Mouse (Mus musculus): ENCODE measurements around the gene Sgpp2. TPM values are rescaled to one million over a fixed set of nuclear protein-coding genes. Genes with fewer than 3 reads are reported as not detected.

Gene Sgpp2
- polyA plus RNA-seq, 1 experiment from 2014 or later: 0.76 TPM

- Histone ChIP-seq H3K4me3 (no peak overlapping the region), H3K9me3 (no peaks in the 10 kb centered on the region), H3K27ac (no peak overlapping the region), H3K4me1 (peaks cover 5% of the 10 kb centered on the region; the same call in 1 of the 2 replicates), H3K27me3 (no peaks in the 10 kb centered on the region), H3K9ac (no peak overlapping the region), H3K4me2 (replicated peaks) (no peak overlapping the region), H3K36me3 (peaks cover 20% of the 10 kb centered on the region)
- 79% methylated on average over 2 of the region's 2 CpGs for WGBS
- ATAC-seq (ENCODE audit: low FRiP score, low read depth): no peak
Measured at GRCm38 (mm10) chr1:78435967-78436366, 125.8 kb downstream of the Sgpp2 start.

- peaks cover 5% of the 10 kb centered on the region; the same call in 1 of the 2 replicates for H3K4me1 ChIP-seq
- H3K36me3 ChIP-seq: peaks cover 25% of the 10 kb centered on the region
- no peaks in the 10 kb centered on the region for H3K27me3 ChIP-seq
- H3K9ac ChIP-seq: no peak overlapping the region
- 96% methylated on average over 1 of the region's 1 CpGs for WGBS
- H3K4me2 ChIP-seq (replicated peaks): no peak overlapping the region
- H3K4me3 ChIP-seq: no peak overlapping the region
- no peak for ATAC-seq (ENCODE audit: low FRiP score, low read depth)
- no peak overlapping the region for H3K27ac ChIP-seq
- no peaks in the 10 kb centered on the region for H3K9me3 ChIP-seq
Measured at GRCm38 (mm10) chr1:78436445-78436844, 126.3 kb downstream of the Sgpp2 start.

GRCm38 (mm10) chr1:78437150-78437549, 127.0 kb downstream of the Sgpp2 start:
- H3K9ac ChIP-seq: no peak overlapping the region
- peaks cover 7% of the 10 kb centered on the region; the same call in 1 of the 2 replicates for H3K4me1 ChIP-seq
- H3K27ac ChIP-seq: no peak overlapping the region
- H3K4me2 ChIP-seq (replicated peaks): no peak overlapping the region
- no peaks in the 10 kb centered on the region for H3K27me3 ChIP-seq
- no peak for ATAC-seq (ENCODE audit: low FRiP score, low read depth)
- H3K9me3 ChIP-seq: no peaks in the 10 kb centered on the region
- H3K4me3 ChIP-seq: no peak overlapping the region
- H3K36me3 ChIP-seq: peaks cover 27% of the 10 kb centered on the region
- WGBS: 82% methylated on average over 3 of the region's 3 CpGs

GRCm38 (mm10) chr1:78440716-78441115, 130.6 kb downstream of the Sgpp2 start:
- Histone ChIP-seq H3K27ac (no peak overlapping the region), H3K4me2 (replicated peaks) (no peak overlapping the region), H3K4me1 (peaks cover 20% of the 10 kb centered on the region; the same call in 1 of the 2 replicates), H3K4me3 (no peak overlapping the region), H3K36me3 (peaks cover 44% of the 10 kb centered on the region), H3K9ac (no peak overlapping the region), H3K9me3 (no peaks in the 10 kb centered on the region), H3K27me3 (no peaks in the 10 kb centered on the region)
- no peak for ATAC-seq (ENCODE audit: low FRiP score, low read depth)
- WGBS: 83% methylated on average over 8 of the region's 8 CpGs

- Histone ChIP-seq H3K36me3 (peaks cover 49% of the 10 kb centered on the region), H3K4me1 (peaks cover 17% of the 10 kb centered on the region; the same call in 1 of the 2 replicates), H3K27ac (0 out of 2 replicates have a peak overlapping the region, but pooled peaks have one; percentile 29)
Measured at GRCm38 (mm10) chr1:78443056-78443455, 132.9 kb downstream of the Sgpp2 start.

GRCm38 (mm10) chr1:78446232-78446631, 136.1 kb downstream of the Sgpp2 start:
- Histone ChIP-seq H3K4me1 (peaks cover 25% of the 10 kb centered on the region; the same call in 1 of the 2 replicates), H3K9ac (no peak overlapping the region), H3K9me3 (no peaks in the 10 kb centered on the region), H3K4me2 (replicated peaks) (no peak overlapping the region), H3K4me3 (no peak overlapping the region), H3K27ac (no peak overlapping the region), H3K36me3 (peaks cover 62% of the 10 kb centered on the region), H3K27me3 (no peaks in the 10 kb centered on the region)
- WGBS: 81% methylated on average over 8 of the region's 8 CpGs
- ATAC-seq (ENCODE audit: low FRiP score, low read depth): no peak

More at GRCm38 (mm10) chr1:78443056-78443455, 132.9 kb downstream of the Sgpp2 start:
- H3K9me3 ChIP-seq: no peaks in the 10 kb centered on the region
- 48% methylated on average over 7 of the region's 7 CpGs for WGBS
- ATAC-seq (ENCODE audit: low FRiP score, low read depth): no peak
- H3K9ac ChIP-seq: no peak overlapping the region
- no peak overlapping the region for H3K4me2 ChIP-seq (replicated peaks)
- no peaks in the 10 kb centered on the region for H3K27me3 ChIP-seq
- H3K4me3 ChIP-seq: no peak overlapping the region

- no peak overlapping the region for H3K27ac ChIP-seq
- H3K36me3 ChIP-seq: peaks cover 63% of the 10 kb centered on the region
- H3K4me2 ChIP-seq (replicated peaks): no peak overlapping the region
- no peaks in the 10 kb centered on the region for H3K9me3 ChIP-seq
- no peak for ATAC-seq (ENCODE audit: low FRiP score, low read depth)
- no peak overlapping the region for H3K9ac ChIP-seq
- H3K4me1 ChIP-seq: peaks cover 25% of the 10 kb centered on the region; the same call in 1 of the 2 replicates
- no peaks in the 10 kb centered on the region for H3K27me3 ChIP-seq
- 85% methylated on average over 6 of the region's 6 CpGs for WGBS
- no peak overlapping the region for H3K4me3 ChIP-seq
Measured at GRCm38 (mm10) chr1:78446742-78447141, 136.6 kb downstream of the Sgpp2 start.

- Histone ChIP-seq H3K4me2 (replicated peaks) (no peak overlapping the region), H3K4me3 (no peak overlapping the region), H3K9me3 (no peaks in the 10 kb centered on the region), H3K27me3 (no peaks in the 10 kb centered on the region), H3K36me3 (peaks cover 68% of the 10 kb centered on the region), H3K4me1 (peaks cover 18% of the 10 kb centered on the region; the same call in 1 of the 2 replicates), H3K9ac (no peak overlapping the region), H3K27ac (no peak overlapping the region)
- ATAC-seq (ENCODE audit: low FRiP score, low read depth): no peak
- WGBS: 81% methylated on average over 1 of the region's 1 CpGs
Measured at GRCm38 (mm10) chr1:78448091-78448490, 137.9 kb downstream of the Sgpp2 start.

- no peaks in the 10 kb centered on the region for H3K27me3 ChIP-seq
- H3K27ac ChIP-seq: no peak overlapping the region
- no peak overlapping the region for H3K4me2 ChIP-seq (replicated peaks)
- H3K4me1 ChIP-seq: peaks cover 10% of the 10 kb centered on the region; the same call in 1 of the 2 replicates
- peaks cover 62% of the 10 kb centered on the region for H3K36me3 ChIP-seq
- 65% methylated on average over 12 of the region's 12 CpGs for WGBS
- no peak overlapping the region for H3K4me3 ChIP-seq
- no peak for ATAC-seq (ENCODE audit: low FRiP score, low read depth)
- no peak overlapping the region for H3K9ac ChIP-seq
- H3K9me3 ChIP-seq: no peaks in the 10 kb centered on the region
Measured at GRCm38 (mm10) chr1:78451070-78451854, 141.1 kb downstream of the Sgpp2 start.

- no peaks in the 10 kb centered on the region for H3K27me3 ChIP-seq
- H3K4me2 ChIP-seq (replicated peaks): no peak overlapping the region
- peaks cover 10% of the 10 kb centered on the region; the same call in 1 of the 2 replicates for H3K4me1 ChIP-seq
- 89% methylated on average over 6 of the region's 6 CpGs for WGBS
- peaks cover 68% of the 10 kb centered on the region for H3K36me3 ChIP-seq
- ATAC-seq (ENCODE audit: low FRiP score, low read depth): no peak
- H3K9ac ChIP-seq: no peak overlapping the region
- H3K4me3 ChIP-seq: no peak overlapping the region
- no peaks in the 10 kb centered on the region for H3K9me3 ChIP-seq
- H3K27ac ChIP-seq: no peak overlapping the region
Measured at GRCm38 (mm10) chr1:78452544-78452943, 142.4 kb downstream of the Sgpp2 start.

- 91% methylated on average over 8 of the region's 8 CpGs for WGBS
Measured at GRCm38 (mm10) chr1:78453886-78454285, 143.7 kb downstream of the Sgpp2 start.

GRCm38 (mm10) chr1:78454659-78455058, 144.5 kb downstream of the Sgpp2 start:
- Histone ChIP-seq H3K4me1 (no peaks in the 10 kb centered on the region), H3K9ac (no peak overlapping the region), H3K9me3 (no peaks in the 10 kb centered on the region), H3K27ac (no peak overlapping the region), H3K27me3 (no peaks in the 10 kb centered on the region), H3K36me3 (peaks cover 76% of the 10 kb centered on the region), H3K4me2 (replicated peaks) (no peak overlapping the region), H3K4me3 (no peak overlapping the region)
- 34% methylated on average over 7 of the region's 7 CpGs for WGBS
- ATAC-seq (ENCODE audit: low FRiP score, low read depth): no peak

More at GRCm38 (mm10) chr1:78453886-78454285, 143.7 kb downstream of the Sgpp2 start:
- no peaks in the 10 kb centered on the region for H3K27me3 ChIP-seq
- H3K9me3 ChIP-seq: no peaks in the 10 kb centered on the region
- no peak overlapping the region for H3K9ac ChIP-seq
- H3K4me1 ChIP-seq: no peaks in the 10 kb centered on the region
- H3K4me3 ChIP-seq: no peak overlapping the region
- no peak overlapping the region for H3K4me2 ChIP-seq (replicated peaks)
- ATAC-seq (ENCODE audit: low FRiP score, low read depth): no peak
- peaks cover 70% of the 10 kb centered on the region for H3K36me3 ChIP-seq
- no peak overlapping the region for H3K27ac ChIP-seq

All from limb, embryonic 13.5 days (tissue).